Mouse (Mus musculus) thymus, postnatal 14 days (tissue): Measurements from ENCODE around the gene Pcyox1.
"Not testable (repeated sequence)": the region's sequence is repeated elsewhere in the genome, so short reads cannot be mapped to it uniquely, and the experiment has no call there.

Experiments used
- DNase-seq: peaks from one replicate; pipeline ENCODE4 v3.0.0; 2021

The Pcyox1 gene

DNA sequence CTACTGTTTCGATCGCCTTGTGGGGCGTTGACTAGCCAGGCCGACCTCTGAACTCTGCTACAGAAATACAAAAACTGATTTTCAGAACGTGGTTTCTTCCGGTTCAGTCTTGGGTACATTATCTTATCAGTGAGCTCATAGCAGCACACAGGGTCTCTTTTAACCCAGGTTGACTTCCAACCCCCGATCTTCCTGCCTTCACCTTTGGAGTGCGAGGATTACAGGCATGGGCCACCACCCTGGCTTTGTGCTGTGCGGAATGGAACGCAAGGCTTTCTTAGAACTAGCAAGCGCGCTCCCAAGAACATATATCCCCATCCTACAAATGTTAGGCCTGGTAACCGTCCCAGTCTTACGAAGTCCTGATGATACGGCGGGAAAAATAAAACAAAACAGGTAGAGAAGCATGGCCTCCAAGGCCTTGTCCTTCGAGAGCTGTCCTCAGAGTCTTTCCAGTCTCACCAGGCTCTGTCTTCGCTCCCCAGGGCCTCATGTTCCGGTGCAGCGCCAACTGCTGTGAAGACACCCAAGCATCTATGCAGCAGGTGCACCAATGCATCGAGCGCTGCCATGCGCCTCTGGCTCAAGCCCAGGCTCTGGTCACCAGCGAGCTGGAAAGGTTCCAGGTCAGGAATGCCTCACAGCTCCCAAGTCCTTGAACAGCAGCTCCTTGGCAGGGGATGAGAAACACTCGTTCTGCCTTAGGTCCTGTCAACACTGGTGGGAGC is 30.7 kb downstream of the Pcyox1 start:
- peak; percentile 27 for DNase-seq

- DNase-seq = peak; percentile 96
Measured at GRCm38 (mm10) chr6:86365371-86366124, 31.4 kb downstream of the Pcyox1 start, which contains the start of gene Fam136a. Gene Fam136a (plus strand): TSS chr6:86365646.

DNA sequence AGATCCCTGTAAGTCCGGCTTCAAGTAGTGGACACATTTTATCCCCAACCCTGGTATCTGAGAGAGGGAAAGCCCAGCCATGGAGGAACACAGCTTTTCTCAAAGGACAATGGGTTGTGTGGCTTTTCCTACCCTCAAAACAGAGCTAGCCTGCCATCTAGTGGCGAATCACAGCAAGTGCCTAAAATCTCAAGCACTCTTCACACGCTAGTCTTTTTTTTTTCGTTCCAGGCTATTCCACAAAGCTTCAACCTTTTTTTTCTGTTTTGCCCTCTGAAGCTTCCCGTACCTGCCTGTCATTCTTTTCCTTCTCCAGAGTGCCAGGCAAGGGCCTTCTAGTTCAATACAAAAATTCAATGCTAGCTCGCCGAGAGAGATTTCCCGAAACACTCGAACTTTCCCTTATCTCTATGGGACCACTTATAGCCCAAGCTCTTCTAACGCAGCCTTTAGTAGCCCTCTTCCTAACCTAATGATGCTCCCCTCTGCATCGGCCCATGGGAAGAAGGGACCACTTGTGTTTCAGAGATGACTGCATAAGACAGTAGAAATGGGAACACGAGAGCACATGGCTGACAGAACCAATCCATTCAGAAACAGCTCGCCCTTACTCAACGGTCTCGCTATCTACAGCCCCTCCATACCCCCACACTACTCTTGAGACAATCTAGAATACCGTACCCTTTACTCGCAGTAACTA is 32.4 kb downstream of the Pcyox1 start:
- peak; percentile 81 for DNase-seq

DNA sequence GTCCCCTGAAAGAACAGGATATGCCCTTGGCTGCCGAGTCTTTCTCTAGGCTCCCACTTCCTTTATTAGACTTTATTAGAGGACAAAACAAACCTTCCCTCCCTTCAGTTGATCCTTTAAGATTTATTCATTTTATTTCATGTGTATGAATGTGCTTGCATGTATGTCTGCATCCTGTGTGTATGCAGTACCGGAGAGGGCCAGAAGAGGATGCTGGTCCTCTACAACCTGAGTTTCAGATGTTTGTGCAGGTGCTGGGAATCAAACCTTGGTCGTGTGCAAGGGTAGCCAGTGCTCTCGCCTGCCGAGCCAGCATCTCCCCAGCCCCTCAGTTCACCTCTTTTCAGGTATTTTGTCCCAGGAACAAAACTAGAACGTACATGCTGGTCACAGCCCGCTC is 35.6 kb downstream of the Pcyox1 start:
- DNase-seq = no peak

DNA sequence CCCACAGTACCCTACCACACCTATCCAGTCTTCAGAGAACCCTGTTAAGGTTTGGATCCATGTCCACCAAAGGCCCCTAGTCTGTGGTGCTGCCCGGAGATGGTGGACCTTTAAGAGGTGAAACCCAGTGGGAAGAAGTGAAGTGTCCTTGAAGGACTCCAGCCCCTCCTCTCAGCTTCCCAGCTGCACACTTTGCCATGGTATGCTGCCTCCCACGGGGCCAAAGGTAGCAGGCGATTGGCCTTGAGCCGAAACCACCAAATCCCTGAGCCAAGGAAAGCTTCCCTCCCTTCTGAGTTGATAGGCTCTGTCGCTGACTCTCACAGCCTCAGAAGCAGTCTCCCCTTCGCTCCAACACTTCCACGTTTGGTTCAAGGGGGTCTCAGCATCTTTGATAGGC is 36.3 kb downstream of the Pcyox1 start:
- no peak for DNase-seq

- peak; percentile 66 for DNase-seq
Measured at GRCm38 (mm10) chr6:86356956-86357355, 40.0 kb downstream of the Pcyox1 start.

DNA sequence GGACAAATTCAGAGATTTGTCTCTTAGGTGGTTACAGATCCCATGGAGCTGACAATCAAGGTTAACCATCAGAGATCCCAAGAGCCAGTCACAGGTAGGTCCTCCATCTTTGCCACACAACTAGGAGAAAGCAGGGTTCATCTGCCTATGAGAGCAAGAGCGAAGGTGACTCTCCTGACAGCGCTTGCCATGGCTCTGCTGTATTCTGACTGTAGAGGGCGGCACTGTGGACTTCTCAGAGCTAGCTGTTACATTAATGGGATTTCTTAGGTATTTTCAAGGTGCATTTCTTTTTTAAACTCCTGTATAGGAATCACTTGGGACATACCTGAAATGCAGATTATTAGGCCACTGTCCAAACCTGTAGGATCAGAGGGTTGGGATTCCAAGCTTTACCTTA is 42.0 kb downstream of the Pcyox1 start:
- DNase-seq = peak; percentile 25

GRCm38 (mm10) chr6:86349257-86349656 is 47.7 kb downstream of the Pcyox1 start:
- peak; percentile 26 for DNase-seq

DNA sequence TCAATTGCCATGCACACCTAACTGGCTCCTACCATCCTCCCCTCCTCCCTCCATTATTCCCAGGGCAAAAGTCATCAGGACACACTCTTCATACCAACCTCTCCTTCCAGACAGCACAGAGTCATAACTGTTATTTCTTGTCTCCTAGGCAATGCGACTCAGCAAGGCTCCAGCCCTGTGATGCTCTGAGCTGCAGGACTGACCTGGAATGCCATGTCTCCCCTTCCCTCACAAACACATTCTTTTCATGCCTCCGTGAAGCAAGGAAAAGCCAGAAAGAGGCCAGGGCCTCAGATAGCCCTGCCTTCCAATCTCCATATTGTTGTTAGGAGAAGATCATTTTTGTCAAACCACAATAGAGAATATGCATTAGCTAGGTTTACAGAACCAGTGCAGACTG is 50.9 kb downstream of the Pcyox1 start:
- no peak for DNase-seq

DNA sequence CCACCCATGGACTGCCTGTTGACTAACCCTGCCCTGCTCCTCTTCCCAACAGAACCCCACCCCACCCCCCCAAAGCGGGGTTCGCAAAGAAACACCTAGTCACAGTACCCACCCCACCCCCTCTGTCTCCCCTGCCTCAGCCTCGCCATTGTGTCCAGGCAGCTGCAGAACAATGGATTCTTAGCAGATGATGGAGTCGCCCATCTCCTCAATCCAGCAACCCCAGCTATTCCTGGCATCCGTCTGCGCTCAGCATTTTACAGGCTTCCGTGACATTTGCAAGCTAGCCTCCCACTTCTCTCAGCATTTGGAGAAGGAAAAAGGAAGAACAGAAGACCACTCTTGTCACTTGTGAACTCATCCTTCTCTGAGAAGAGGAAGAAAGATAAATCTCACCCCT is 53.3 kb downstream of the Pcyox1 start:
- no peak for DNase-seq

GRCm38 (mm10) chr6:86336340-86336739 is 60.6 kb downstream of the Pcyox1 start:
- DNase-seq = not testable (repeated sequence)
